Mouse (Mus musculus) activated CD4-positive, CD25-positive, alpha-beta regulatory T cell, adult 4 months (primary cell): ENCODE results near the gene Ints5. TPM values are rescaled to one million over a fixed set of nuclear protein-coding genes. Genes with fewer than 3 reads are reported as not detected.
"Not testable (repeated sequence)": the region's sequence is repeated elsewhere in the genome, so short reads cannot be mapped to it uniquely, and the experiment has no call there.

Experiments
- ATAC-seq: one replicate; pipeline ENCODE4 v1.8.0; 2017
- polyA plus RNA-seq, 2 experiments: library from polyadenylated mRNA; unstranded; fragments of 100-300 nt; shearing (Covaris generic); gene quantifications; one replicate each; pipeline ENCODE4 v1.2.1; 2017

Ints5 gene
- polyA plus RNA-seq, 2 experiments from 2014 or later = 8.9 to 12.2 TPM

DNA sequence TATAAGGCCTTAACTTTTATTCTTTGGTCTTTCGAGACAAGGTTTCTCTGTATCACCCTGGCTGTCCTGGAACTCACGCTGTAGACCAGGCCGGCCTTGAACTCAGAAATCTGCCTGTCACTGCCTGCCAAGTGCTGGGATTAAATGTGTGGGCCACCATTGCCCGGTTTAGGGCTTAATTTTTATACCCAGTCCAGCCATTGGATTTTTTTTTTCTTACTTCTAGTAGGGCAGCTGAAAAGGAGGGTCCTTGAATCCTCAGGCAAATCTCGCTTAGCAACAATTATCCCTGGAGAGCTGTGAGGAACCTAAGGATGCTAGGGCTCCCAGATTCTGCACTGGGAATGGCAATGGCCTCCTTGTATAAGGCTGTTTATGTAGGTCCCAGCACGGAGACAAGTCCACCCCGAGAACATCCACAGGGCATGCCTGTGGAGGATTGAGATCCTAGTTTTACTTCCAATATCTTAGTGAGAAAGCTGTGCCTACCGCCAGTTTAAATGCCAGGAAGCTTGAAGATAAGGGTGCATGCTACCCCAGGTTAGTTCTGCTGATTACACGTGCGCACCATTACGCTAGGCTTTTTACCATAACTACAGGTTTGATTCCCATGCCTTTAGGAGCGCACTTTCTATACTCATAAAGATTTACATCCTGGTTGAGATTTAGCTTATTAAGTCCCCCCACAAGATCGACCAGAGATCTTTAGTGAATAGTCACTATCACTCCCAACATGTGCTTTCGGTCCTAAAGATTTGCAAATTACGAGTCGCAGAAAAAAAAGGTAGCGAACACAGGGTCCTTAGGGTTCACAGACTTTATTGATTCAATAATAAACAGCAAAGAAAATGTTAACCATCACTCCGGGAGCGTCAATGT, 5.0 kb upstream of the Ints5 start:
- ATAC-seq = no peak

DNA sequence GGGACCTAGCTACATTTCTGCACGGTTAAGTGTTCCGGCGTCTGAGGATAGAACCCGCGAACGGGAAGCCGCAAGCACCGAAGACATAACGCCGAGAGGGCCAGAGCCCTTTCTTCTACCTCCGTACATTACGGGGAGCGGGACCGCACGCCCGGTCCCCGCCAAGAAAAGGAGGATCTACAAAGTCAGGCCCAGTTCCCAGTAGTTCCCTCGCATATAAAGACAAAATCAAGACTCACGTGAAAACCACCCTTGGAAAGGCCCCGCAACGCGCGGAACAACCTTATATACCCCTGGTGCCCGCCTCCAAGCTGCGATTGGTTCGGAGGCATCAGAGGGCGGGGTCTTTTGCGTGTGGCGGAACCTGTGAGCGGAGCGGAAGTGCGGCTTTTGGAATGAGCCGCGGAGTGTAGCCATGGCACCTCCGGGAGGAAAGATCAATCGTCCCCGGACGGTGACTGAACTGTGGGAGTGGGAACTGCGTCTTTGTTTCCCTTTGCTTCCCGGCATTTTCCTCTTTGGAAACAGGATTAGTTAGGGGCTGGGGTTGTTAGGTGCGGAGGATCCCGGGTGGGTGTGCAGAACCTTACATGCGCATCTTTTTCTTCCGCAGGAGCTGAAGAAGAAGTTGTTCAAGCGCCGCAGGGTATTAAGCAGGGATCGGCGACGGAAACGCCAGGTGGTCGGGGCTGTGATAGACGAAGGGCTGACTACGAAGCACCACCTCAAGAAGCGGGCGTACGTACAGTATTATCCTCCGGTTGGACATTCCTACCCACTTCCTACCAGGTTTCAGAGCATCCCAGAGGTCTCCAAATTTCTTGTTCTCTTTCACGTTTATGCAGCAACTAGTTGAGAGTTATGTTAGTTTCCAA, 4.1 kb upstream of the Ints5 start, which contains the start of the genes 1810009A15Rik and Gm49416:
TSS of gene 1810009A15Rik (plus strand) at position 343 of the 875 bp plus-strand sequence.
TSS of gene Gm49416 (plus strand) at position 416 of the 875 bp plus-strand sequence.
- ATAC-seq = peak; percentile 87

DNA sequence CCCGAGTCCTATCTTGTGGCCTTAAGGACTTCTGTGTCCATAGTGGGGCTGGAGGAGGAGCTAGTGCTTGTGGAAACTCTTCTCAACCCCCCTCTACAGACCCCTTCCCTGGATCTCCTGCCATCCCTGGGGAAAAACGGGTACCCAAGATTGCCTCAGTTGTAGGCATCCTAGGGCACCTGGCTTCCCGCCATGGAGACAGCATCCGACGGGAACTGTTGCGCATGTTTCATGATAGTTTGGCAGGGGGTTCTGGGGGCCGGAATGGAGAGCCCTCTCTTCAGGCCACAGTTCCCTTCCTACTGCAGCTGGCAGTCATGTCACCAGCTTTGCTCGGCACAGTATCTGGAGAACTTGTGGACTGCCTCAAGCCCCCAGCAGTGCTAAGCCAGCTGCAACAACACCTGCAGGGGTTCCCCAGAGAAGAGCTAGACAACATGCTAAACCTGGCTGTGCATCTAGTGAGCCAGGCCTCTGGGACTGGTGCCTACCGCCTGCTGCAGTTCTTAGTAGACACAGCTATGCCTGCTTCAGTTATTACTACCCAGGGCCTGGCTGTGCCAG, 2.7 kb downstream of the Ints5 start:
- ATAC-seq = no peak

DNA sequence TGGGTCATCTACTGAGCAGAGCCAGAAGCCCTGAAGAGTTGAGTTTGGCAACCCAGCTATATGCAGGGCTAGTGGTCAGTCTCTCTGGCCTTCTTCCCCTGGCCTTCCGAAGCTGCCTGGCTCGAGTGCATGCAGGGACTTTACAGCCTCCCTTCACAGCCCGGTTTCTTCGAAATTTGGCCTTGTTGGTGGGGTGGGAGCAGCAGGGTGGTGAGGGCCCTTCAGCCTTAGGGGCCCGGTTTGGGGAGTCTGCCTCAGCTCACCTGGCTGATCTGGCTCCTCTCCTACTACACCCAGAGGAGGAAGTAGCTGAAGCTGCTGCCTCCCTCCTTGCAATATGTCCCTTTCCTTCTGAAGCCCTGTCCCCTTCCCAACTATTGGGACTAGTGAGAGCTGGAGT, 3.4 kb downstream of the Ints5 start:
- ATAC-seq = not testable (repeated sequence)

DNA sequence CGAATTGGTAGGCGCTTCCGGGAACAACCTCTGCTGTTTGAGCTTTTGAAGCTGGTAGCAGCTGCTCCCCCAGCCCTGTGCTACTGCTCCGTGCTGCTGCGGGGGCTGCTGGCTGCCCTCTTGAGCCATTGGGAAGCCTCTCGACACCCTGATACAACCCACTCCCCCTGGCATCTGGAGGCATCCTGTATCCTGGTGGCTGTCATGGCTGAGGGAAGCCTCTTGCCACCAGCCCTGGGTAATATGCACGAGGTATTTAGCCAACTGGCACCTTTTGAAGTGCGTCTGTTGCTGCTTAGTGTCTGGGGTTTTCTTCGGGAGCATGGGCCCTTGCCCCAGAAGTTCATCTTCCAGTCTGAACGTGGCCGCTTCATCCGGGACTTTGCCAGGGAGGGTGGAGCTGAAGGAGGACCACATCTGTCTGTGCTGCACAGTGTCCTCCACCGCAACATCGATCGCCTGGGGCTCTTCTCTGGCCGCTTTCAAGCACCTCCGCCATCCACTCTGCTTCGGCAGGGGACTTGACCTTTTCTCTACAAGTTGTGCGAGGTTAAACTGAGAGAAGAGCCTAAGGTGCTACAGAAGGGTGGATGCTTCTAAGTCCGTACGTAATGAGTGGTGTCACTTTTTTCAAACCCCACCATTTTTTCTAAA, 4.5 kb downstream of the Ints5 start:
- not testable (repeated sequence) for ATAC-seq

DNA sequence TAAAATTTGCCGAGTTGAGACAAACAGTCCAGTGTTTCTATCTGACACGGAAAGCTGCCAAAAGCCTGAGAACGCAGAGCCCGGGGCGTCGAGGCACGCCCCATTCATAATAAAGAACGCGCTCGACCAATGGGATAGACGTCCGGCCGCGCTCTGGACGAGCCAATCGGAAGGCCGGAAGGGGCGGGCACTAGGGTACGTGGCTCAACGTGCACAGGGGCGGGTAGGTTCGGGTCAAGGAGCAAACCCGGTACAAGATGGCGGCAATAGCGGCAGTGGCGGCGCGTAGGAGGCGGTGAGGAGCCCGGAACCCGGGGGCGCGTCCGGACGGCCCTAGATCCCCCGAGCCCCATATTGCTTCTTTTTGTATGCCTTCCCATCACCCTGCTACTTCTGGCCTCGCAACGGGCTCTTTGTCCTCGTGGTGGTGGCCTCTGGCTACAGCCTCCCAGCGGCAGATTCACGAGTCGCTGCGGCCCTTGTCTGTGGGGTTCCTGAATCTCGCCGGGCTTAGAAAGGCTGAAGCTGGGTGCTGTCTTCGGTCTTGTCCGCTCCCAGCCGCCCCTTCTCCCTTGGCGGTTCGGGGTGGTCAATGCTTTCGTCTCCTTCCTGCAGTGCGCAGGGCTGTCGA, 5.2 kb downstream of the Ints5 start, which contains the start of gene Ganab:
TSS of gene Ganab (plus strand) at position 207 of the 631 bp plus-strand sequence.
- ATAC-seq = peak; percentile 98

DNA sequence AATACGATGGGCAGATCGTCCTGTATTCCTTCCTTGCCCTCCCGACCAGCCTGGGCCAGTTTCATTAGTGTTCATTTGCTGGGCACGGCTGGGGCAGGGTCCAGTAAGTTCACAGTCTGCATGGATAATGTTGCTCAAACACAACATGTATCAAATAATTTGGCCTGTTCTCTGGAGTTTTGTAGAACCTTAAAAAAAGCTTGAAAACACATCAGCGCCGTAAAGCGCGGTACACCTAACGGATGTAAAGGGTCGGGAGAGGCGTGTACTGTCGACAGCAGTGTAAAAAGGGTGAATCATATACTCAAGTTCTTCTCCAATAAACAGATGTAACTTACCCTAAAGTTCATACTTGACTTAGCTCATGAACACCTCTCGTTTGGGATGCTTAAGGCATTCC, 5.8 kb downstream of the Ints5 start:
- no peak for ATAC-seq

DNA sequence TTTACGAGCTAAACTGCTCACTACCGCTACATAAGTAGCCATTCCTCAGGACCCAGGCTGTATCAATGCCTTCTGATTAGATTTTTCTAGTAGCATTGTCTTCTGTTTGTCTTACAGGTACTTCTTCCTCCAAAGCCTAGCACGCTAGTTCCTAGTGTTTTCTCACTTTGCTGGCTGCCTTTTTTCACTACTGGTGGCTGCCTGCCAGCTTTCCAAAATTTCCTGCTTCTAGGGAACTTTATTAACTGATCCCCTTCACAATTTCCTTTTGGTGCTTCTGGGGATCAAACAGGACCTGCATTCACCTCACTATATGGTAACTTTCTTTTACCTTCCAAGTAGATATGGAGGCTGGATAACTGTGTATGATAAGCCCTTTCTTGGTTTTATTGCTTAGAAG, 6.3 kb downstream of the Ints5 start:
- ATAC-seq = no peak

DNA sequence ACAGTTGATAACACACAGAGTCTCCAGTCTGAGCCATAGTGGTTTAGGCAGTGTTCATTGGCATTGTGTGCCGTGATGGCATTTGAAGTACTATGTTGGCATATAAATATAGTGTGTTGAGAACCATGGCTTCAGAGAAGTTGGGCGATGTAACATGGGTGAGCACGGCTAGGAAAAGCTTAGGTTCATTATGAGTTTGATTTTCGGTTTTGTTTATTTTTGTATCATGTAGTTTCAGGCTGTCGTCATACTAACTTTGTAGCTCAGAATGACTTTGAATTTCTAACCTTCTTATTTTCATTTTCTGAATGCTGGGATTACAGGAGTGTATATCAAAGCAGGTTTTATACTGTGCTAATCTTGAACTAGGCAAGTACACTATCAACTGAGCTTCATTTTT, 10.6 kb downstream of the Ints5 start:
- ATAC-seq = no peak

DNA sequence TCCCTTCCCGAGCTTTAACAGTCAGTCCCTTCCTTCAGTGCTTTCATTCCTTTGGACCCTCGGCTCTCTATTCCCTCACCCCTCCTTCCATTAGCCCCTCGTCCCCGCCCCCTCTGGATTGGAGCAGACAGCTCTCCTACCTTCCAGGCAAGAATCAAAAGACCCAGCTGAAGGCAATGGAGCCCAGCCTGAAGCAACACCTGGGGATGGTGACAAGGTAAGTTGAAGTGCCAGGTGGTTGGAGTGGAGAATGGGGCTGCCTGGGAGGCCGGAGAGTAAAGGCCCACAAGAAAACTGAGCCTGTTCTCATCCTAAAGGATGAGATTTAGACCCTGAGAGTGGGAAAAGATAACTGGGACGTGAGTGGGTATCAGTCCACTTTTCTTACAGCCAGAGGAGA, 15.7 kb downstream of the Ints5 start:
- no peak for ATAC-seq

DNA sequence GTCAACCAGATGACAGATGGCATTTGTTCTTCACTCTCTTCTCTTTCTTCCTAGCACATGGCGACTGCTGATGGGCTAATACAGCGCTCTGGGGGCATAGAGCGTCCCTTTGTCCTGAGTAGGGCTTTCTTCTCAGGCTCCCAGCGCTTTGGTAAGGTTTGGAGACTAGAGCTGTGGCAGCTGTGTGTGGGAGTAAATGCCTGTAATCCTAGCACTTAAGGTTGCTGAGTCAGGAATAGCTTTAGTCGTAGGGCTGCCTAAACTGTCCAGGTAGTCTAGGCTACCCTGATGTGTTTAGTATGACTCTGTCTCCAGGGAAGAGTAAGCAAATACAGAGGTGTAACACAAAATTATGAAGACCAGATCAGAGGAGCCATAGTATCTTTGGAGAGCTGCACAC, 19.0 kb downstream of the Ints5 start:
- ATAC-seq = no peak

DNA sequence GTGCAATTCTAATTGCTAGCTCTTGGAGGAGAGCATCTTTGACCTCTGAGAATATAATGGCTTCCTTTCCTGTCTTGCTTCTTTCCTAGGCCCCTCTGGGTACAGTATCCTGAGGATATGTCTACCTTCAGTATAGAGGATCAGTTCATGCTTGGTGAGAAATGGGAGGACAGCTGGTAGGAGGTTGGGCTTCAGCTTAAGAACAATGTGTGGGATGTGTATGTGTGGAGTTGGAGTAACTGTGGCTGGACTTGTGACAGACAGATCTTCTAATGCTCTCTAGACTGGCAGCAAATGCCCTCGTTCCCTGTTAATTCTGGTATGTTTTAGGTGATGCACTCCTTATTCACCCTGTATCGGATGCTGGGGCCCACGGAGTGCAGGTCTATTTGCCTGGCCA, 21.4 kb downstream of the Ints5 start:
- no peak for ATAC-seq

DNA sequence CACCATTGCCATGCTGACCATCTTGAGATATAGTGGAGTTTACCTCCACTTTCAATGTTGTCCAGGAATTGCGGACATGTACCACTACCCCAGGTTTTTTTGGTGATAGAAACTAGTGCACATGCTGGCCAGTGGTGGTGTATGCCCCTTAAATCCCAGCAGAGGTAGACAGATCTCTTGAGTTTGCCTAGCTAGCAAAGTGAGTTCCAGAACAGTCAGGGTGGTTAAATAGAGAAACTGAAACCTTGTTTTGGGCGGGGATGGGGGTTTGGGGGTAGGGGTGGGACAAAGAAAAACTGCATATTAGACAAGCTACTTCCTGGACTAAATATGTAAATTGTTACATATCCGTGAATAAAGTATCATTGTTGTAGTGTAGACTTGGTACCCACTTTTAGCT, 26.2 kb downstream of the Ints5 start:
- peak; percentile 31 for ATAC-seq

DNA sequence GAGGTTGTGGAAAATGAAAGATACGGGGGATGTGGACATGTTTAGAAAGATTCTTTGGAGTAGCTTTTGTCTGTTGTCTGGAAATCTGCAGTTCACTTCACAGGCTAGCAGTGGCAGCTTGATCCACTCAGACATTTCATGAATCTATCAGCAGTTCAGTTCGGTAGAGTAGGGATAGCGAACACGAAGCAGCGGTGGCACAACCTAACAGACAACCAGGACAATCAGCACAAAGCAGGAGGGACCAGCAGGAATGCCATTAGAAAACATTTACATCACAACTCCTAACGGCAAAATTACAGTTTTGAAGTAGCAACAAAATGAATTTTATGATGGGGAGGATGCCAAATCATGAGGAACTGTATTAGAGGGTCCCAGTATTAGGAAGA, 26.9 kb downstream of the Ints5 start:
- ATAC-seq = no peak

DNA sequence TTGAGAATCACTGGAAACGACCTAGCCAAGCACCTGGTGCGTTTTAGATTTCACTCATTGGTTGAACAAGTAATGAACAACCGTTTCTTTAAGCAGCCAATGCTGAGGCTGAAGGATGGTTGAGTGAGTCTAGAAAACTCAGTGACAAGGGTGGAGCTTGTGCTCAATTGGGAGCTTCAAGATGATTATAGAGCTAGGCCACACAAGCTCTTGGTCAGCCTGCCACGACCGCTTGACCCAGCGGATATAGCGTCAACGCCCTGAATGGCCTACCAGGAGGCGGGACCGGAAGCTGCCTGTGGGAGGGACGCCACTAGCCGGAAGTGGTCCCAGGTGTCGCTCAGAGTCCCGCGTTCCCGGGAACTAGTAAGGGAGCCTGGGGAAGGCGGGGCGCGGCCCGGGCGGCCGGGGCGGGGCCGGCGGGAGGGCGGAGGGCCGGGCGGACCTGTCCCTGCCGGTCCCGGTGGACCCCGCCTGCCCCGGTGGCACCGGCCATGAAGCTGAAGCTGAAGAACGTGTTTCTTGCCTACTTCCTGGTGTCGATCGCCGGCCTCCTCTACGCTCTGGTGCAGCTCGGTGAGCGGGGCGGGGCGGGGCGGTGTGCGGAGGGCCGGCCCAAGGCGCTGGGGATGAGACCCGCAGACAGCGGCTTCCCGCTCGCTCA, 27.4 kb downstream of the Ints5 start, which contains the start of gene B3gat3:
TSS of gene B3gat3 (plus strand) at position 302 of the 664 bp plus-strand sequence.
- ATAC-seq = peak; percentile 61

DNA sequence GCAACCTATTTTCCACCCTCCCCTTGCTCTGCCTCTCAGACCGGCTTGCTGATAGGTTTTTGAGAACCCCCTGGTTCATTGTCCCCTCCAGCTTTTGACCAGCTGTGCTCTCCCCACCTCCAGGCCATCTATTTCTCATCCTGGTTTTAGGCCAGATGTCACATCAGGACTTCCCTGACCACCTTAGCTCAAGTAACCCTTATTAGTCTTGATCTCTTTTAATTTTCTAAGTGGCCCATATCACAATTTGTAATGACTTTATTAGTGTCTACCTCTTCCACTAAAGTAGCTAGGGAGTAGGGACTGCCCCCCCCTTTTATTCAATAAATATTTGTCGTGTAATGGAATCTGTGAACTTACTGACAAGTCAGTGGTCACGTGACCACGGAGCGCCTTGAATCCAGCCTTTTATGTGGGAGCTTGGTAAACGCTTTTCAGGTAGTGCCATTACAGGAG, 28.1 kb downstream of the Ints5 start:
- peak; percentile 19 for ATAC-seq

DNA sequence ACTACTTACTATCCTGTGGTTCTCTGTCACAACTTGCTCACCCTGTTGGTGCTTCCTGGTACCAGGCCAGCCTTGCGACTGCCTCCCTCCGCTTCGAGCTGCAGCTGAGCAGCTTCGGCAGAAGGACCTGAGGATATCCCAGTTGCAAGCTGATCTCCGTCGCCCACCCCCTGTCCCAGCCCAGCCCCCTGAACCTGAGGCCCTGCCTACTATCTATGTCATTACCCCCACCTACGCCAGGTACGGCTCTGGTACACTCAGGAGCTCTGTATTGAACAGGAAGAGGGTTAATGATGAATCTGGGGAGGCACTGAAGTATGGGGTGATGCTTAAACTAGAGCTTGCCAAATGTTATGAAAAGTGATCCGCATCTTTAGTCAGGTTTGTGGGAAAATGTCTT, 28.9 kb downstream of the Ints5 start:
- no peak for ATAC-seq

DNA sequence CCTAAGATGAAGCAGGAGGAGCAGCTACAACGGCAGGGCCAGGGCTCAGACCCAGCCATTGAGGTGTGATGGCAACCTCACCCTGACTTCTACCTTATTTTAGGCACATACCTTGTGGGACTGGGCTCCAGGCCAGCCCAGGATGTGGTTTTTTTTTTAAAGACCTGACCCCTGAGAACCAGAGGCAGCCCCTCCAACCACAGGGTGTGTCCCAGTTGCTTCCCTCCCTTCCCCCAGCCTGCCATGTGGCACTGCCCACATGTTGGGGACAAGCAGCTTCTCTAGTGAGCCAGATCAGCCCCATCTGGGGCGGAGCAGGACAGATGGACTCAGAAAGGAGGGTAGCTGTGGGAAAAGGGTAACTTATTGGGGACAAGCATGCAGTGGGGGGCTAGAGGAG, 34.0 kb downstream of the Ints5 start:
- ATAC-seq = peak; percentile 30

DNA sequence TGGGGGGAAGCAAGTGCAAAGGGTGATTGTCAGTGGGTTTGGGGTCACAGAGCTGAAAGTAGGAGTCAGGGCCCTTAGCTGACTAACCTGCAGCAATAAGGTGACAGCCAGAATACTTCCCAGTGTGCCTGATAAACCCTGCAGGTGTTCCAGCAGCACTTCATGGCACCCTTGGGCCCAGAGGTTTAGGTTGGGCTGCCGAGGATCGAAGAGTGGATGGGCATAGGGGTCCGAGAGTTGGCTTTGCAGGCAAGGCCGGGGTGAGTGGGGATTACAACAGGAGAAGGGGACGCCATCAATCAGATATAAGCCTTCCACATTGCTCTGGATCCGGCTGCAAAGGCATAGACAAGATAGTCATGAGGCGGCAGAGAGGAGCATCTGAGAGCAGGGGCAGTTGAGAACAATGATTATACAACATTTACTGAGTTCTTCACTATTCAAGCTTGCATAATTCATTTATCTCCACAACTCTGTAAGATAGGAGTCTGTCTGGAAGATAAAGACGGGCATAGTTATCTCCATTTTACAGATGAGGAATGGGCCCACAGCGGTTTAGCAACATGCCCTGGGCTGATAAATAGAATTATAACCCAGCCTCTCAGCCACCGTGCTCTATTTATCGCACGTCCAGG, 35.2 kb downstream of the Ints5 start:
- no peak for ATAC-seq

DNA sequence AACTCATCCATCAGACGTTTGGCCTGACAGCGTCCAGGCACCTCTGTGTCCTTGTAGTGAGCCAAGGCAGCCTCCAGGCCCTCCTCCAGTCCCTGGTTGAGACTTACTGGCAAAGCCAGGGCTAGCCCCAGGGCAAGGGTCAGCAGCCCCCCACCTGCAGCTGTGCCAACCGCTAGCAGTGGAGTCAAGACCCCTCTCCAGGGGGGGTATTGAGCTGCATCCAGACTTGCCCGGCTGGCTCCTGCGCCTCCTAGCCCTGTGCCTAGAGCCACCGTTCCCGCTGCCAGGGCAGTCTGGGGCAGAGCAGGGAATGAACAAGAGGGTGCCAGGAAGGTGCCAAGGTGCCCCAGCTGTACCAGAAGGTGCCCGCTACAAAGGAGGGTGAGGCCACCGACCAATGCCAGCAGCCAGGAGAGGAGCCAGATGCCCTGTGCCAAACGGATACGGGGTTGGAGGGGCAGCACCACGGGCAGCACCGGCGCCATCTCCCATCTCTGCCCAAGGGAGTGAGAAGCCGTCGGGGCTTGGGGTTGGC, 36.0 kb downstream of the Ints5 start:
- no peak for ATAC-seq
